Mouse (Mus musculus): ENCODE measurements around the gene L1cam. TPM values are rescaled to one million over a fixed set of nuclear protein-coding genes. Genes with fewer than 3 reads are reported as not detected.

The L1cam gene
- 20.3 and 22.2 TPM in 2 replicates for total RNA-seq (2017)

- ATAC-seq (ENCODE audit: extremely low read depth, insufficient number of reproducible peaks, low FRiP score, poor library complexity, severe bottlenecking), result no peak
Observed at GRCm38 (mm10) chrX:73895719-73896118, at the start of gene L1cam. TSS of gene L1cam (minus strand) at chrX:73896105.

DNA sequence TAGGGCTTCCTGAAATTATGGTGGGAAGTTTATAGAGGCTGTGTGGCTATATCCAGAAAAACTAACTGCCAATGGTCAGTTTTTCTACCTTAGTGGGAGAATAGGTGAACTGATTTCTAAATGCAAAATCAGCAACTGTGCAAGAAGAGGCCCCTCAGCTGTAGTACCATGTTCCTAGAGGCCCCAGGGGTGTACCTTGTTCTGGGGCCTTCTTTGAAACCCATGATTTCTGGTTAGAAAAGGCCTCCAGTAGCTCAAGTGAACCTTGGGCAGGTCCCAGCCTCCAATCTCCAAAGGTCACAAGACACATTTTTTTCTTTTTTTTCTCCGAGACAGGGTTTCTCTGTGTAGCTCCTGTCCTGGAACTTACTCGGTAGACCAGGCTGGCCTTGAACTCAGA, 46.4 kb upstream of the L1cam start:
- ATAC-seq (ENCODE audit: extremely low read depth, insufficient number of reproducible peaks, low FRiP score, poor library complexity, severe bottlenecking), result no peak

- ATAC-seq (ENCODE audit: extremely low read depth, insufficient number of reproducible peaks, low FRiP score, poor library complexity, severe bottlenecking), result no peak
Observed at GRCm38 (mm10) chrX:73941860-73942259, 46.0 kb upstream of the L1cam start.

GRCm38 (mm10) chrX:73931871-73932270, 36.0 kb upstream of the L1cam start:
- ATAC-seq (ENCODE audit: extremely low read depth, insufficient number of reproducible peaks, low FRiP score, poor library complexity, severe bottlenecking), result no peak

DNA sequence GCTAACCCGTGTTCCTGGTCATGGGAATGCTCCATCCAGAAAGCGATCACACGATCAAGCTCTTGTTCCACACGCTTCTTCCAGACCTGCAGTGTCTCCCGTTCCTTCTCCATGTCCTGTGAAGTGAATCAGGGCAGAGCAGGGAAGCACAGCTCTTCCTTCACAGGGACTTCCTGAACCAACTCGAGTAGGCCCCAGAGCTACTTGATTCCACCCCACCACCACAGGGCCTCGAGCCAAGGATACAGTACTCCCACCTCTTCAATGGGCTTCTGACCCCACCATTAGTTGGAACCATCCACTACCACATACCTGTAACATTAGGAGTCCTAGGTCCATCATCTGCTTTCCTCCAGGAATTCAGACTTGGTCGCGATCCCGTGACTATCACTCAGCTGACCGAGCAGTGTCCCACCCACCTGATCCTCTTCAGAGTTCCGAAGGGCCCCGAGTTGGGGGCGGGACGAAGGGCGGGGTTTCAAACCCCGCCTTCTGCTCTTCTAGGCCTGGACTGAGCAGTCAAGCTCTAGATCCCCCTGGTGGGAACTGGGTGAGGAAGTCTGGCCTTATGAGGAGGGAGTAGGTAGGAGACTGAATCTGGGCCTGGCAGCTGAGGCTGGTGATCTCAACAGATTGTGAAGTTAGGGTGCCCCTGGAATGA, 34.6 kb upstream of the L1cam start, which contains the start of gene Renbp:
Gene Renbp, minus strand, starts transcription at position 449 of the 661 bp plus-strand sequence.
- peak; percentile 55 for ATAC-seq (ENCODE audit: extremely low read depth, insufficient number of reproducible peaks, low FRiP score, poor library complexity, severe bottlenecking)

GRCm38 (mm10) chrX:73922550-73922882, 26.6 kb upstream of the L1cam start:
- ATAC-seq (ENCODE audit: extremely low read depth, insufficient number of reproducible peaks, low FRiP score, poor library complexity, severe bottlenecking), result no peak

DNA sequence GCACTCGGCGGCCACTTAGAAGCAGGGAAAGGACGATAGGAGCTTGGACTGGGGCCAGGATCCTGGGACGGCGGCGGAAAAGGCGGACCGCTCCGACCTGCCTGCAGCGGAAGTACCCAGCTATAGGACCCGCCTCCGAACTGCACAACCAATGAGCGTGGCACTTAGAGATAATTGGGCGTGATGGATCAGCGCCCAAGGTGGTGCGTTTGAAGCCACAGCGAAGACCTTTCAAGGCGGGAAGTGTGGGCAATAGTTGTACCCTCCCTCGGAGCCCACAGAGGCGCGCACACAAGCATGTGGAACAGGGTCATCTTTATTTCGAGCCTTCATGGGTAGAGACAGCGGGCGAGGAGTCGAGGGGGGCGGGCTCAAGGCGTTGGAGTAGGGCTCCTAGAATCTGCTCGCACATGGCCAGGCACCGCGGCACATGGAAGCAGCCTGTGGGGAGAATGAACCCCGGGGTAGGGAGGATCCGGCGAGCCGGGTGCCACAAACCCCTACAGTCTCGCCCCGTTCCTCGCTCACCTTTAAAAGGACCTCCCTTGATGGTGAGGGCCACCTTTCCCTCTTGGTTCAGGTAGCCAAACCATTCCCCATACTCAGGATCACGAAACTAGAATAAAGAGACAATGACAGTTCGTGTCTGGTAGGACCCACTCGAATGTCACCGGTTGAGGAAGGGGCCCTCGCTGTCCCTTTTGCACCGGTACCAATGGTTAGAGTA, 26.1 kb upstream of the L1cam start, which contains the start of the genes Arhgap4 and Naa10:
Gene Arhgap4, minus strand, starts transcription at position 48 of the 727 bp plus-strand sequence.
Gene Naa10, minus strand, starts transcription at position 122 of the 727 bp plus-strand sequence.
- ATAC-seq (ENCODE audit: extremely low read depth, insufficient number of reproducible peaks, low FRiP score, poor library complexity, severe bottlenecking), result peak; percentile 99

- ATAC-seq (ENCODE audit: extremely low read depth, insufficient number of reproducible peaks, low FRiP score, poor library complexity, severe bottlenecking), result no peak
Observed at GRCm38 (mm10) chrX:73921285-73921822, 25.4 kb upstream of the L1cam start.

GRCm38 (mm10) chrX:73918631-73919030, 22.7 kb upstream of the L1cam start:
- ATAC-seq (ENCODE audit: extremely low read depth, insufficient number of reproducible peaks, low FRiP score, poor library complexity, severe bottlenecking), result no peak

- ATAC-seq (ENCODE audit: extremely low read depth, insufficient number of reproducible peaks, low FRiP score, poor library complexity, severe bottlenecking), result no peak
Observed at GRCm38 (mm10) chrX:73916945-73917344, 21.0 kb upstream of the L1cam start.

DNA sequence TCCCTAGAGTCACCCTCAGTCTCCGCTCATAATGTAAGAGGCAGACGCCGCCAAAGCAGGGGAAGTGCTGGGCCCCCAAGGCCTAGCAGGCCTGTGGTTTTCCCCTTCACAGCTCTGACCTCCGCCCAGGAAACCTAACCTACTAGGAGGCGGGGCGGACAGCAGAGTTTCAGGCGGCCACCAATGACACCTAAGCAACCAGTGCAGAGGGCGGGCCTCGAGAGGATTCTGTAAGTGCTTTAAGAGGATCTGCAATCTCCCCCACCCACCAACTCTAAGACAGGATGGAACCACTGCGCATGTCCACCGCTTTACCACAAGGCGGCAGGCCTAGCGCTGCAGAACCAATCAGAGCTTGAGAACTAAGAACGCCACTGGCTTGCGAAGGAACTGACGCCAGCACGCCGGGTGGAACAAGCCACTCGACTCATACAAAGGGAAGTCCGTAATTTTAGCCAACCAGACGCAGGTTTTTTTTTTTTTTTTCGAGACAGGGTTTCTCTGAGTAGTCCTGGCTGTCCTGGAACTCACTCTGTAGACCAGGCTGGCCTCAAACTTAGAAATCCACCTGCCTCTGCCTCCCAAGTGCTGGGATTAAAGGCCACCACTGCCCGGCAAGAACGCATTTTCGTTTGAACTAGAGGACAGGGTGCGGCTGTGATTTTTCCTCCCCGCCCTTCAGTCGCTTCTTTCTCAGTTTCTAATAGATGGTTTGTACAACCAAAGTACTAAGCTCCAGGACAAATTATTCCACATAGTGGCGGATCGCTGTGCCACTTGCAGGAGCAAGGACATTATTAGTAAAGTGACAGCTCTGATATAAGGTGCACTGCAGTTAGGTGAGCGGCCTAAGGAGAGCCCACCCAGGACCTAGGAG, 19.2 kb upstream of the L1cam start:
- ATAC-seq (ENCODE audit: extremely low read depth, insufficient number of reproducible peaks, low FRiP score, poor library complexity, severe bottlenecking), result peak; percentile 94

GRCm38 (mm10) chrX:73911588-73911987, 15.7 kb upstream of the L1cam start:
- peak; percentile 37; the same call in 1 of the 2 replicates for ATAC-seq (ENCODE audit: extremely low read depth, insufficient number of reproducible peaks, low FRiP score, poor library complexity, severe bottlenecking)

DNA sequence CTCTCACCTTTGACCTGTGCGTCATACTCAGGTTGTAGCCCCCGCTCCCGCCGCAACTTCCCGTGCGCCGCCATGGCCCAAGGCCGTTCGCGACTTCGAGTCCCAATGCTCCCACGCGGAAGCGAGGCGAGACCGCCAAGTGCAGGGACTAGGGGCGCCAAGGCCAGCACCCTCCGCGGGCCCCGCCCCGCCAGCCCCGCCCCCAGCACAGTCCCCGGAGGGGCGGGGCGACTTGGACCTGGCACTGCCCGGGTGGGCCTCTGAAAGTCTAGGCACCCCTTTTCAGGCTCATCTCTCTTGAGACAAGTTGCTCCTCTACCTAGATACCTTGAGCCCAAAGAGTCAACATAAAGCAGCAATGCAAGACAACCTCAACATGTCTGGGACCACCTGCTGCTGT, 15.3 kb upstream of the L1cam start:
- no peak for ATAC-seq (ENCODE audit: extremely low read depth, insufficient number of reproducible peaks, low FRiP score, poor library complexity, severe bottlenecking)

DNA sequence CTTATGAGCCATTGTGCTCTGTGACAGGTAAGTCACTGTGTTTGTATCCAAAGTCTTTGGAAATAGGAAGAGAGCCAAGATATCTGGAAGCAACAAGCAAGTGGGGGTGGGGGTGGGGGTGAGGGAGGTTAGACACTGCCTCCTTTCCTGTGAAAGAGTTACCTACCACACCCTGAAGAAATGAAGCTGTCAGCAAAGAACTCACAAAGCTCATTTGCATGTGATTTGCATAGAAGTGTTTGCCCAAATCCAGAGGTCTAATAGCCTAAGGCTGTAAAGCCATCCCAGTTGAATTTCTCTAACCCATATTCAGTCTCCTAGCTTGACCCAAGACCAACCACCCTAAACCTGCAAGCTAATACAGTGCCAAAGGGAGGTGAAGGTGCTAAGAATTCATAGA, 14.5 kb upstream of the L1cam start:
- no peak for ATAC-seq (ENCODE audit: extremely low read depth, insufficient number of reproducible peaks, low FRiP score, poor library complexity, severe bottlenecking)

GRCm38 (mm10) chrX:73910049-73910448, 14.1 kb upstream of the L1cam start:
- no peak for ATAC-seq (ENCODE audit: extremely low read depth, insufficient number of reproducible peaks, low FRiP score, poor library complexity, severe bottlenecking)

DNA sequence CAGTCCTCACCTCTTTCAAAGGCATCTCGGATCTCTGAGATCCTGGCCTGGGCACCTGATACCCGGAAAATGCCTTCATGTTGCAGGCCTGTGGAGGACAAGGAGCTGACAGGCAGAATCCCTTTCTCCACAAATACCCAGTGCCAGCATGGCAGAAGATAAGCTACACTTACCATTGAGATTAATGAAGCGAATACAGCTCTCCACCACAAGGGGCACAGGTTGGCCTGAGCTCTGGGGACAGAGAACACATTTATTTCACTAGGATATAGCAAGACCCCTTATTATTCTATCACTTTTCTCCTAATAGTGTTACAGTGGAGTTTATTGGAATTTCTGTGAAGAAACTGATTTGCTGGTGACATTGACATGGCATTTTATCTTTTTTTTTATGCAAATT, 2.1 kb upstream of the L1cam start:
- ATAC-seq (ENCODE audit: extremely low read depth, insufficient number of reproducible peaks, low FRiP score, poor library complexity, severe bottlenecking), result no peak

- ATAC-seq (ENCODE audit: extremely low read depth, insufficient number of reproducible peaks, low FRiP score, poor library complexity, severe bottlenecking), result no peak
Observed at GRCm38 (mm10) chrX:73892833-73893232, 3.1 kb downstream of the L1cam start.

- ATAC-seq (ENCODE audit: extremely low read depth, insufficient number of reproducible peaks, low FRiP score, poor library complexity, severe bottlenecking), result no peak
Observed at GRCm38 (mm10) chrX:73891551-73892152, 4.3 kb downstream of the L1cam start, which contains the start of gene Avpr2. TSS of gene Avpr2 (plus strand) at chrX:73892102.

GRCm38 (mm10) chrX:73881463-73881862, 14.4 kb downstream of the L1cam start:
- ATAC-seq (ENCODE audit: extremely low read depth, insufficient number of reproducible peaks, low FRiP score, poor library complexity, severe bottlenecking), result no peak
